ENCODE assay signal across 8 mouse cellular contexts in genomic region chr8:84856864-84857441, GRCm38 (mm10). TPM values are rescaled to one million over a fixed set of nuclear protein-coding genes. Genes with fewer than 3 reads are reported as not detected.
A peak's percentile ranks its signal among the peaks of the same experiment; 100 is the strongest.
DNase-seq lines count a peak whose midpoint lies in the region; ATAC-seq lines count a peak whose summit lies in the region.

TSS of gene Farsa (plus strand) at chr8:84856989.

- peak within 1 kb of the TSS; percentile 77 for H3K4me2 ChIP-seq in heart, embryonic 13.5 days
- peak within 1 kb of the TSS; percentile 85 for H3K4me2 ChIP-seq in liver, embryonic 12.5 days
- peak within 1 kb of the TSS; percentile 83 for H3K4me2 ChIP-seq in stomach, embryonic 15.5 days

- peak within 1 kb of the TSS; percentile 97 for H3K9ac ChIP-seq in heart, embryonic 13.5 days
- H3K9ac ChIP-seq in liver, embryonic 12.5 days = peak within 1 kb of the TSS; percentile 96
- peak within 1 kb of the TSS; percentile 89 for H3K9ac ChIP-seq in stomach, embryonic 15.5 days

- peaks cover 2% of the 10 kb centered on the region for H3K4me1 ChIP-seq in brown adipose tissue, adult 24 weeks (ENCODE audit: control insufficient read depth, insufficient read depth, insufficient read length, low read length)
- peaks cover 13% of the 10 kb centered on the region for H3K4me1 ChIP-seq in heart, embryonic 13.5 days
- H3K4me1 ChIP-seq in liver, embryonic 12.5 days = peaks cover 28% of the 10 kb centered on the region
- peaks cover 12% of the 10 kb centered on the region for H3K4me1 ChIP-seq in stomach, embryonic 15.5 days

- WGBS in heart, embryonic 13.5 days = under 1% methylated on average over 39 of the region's 39 CpGs
- WGBS in liver, embryonic 12.5 days (ENCODE audit: insufficient replicate concordance) = under 1% methylated on average over 39 of the region's 39 CpGs
- WGBS in stomach, embryonic 15.5 days = under 1% methylated on average over 39 of the region's 39 CpGs

- no peaks in the 10 kb centered on the region for H3K27me3 ChIP-seq in heart, embryonic 13.5 days (replicated peaks)
- H3K27me3 ChIP-seq in liver, embryonic 12.5 days (replicated peaks) = no peaks in the 10 kb centered on the region
- no peaks in the 10 kb centered on the region for H3K27me3 ChIP-seq in stomach, embryonic 15.5 days (replicated peaks)

- peaks cover 25% of the 10 kb centered on the region for H3K36me3 ChIP-seq in heart, embryonic 13.5 days
- H3K36me3 ChIP-seq in liver, embryonic 12.5 days = peaks cover 38% of the 10 kb centered on the region
- H3K36me3 ChIP-seq in stomach, embryonic 15.5 days = peaks cover 19% of the 10 kb centered on the region

- peak within 1 kb of the TSS; percentile 96 for H3K4me3 ChIP-seq in brown adipose tissue, adult 24 weeks (ENCODE audit: insufficient read depth, low read depth, low read length)
- H3K4me3 ChIP-seq in heart, embryonic 13.5 days = peak within 1 kb of the TSS; percentile 94
- H3K4me3 ChIP-seq in liver, embryonic 12.5 days = peak within 1 kb of the TSS; percentile 94
- peak within 1 kb of the TSS; percentile 95 for H3K4me3 ChIP-seq in stomach, embryonic 15.5 days (replicated peaks)

- ATAC-seq in heart, embryonic 13.5 days (ENCODE audit: extremely low read depth, insufficient number of reproducible peaks, low FRiP score, low TSS enrichment) = peak; percentile 75
- ATAC-seq in liver, embryonic 12.5 days = peak; percentile 91
- ATAC-seq in stomach, embryonic 15.5 days (ENCODE audit: insufficient read depth, low FRiP score, low read depth) = peak; percentile 92

- DNase-seq in CD4-positive, CD25-positive, alpha-beta regulatory T cell, adult 2 months (ENCODE audit: low read depth, low spot score) = peak; percentile 93
- peak; percentile 45 for DNase-seq in fat pad, adult 2 months (ENCODE audit: extremely low read depth, low read depth, low spot score)
- DNase-seq in kidney, postnatal 10 days = peak; percentile 96
- peak; percentile 90 to 92 for DNase-seq in natural killer cell, adult 2 months (ENCODE audit: low spot score in 2 of 2)

- H3K27ac ChIP-seq in brown adipose tissue, adult 24 weeks (replicated peaks; ENCODE audit: low read depth, low read length) = peak within 1 kb of the TSS; percentile 82
- H3K27ac ChIP-seq in heart, embryonic 13.5 days (replicated peaks) = peak within 1 kb of the TSS; percentile 85
- H3K27ac ChIP-seq in liver, embryonic 12.5 days = peak within 1 kb of the TSS; percentile 91
- H3K27ac ChIP-seq in stomach, embryonic 15.5 days = peak within 1 kb of the TSS; percentile 77

- no peaks in the 10 kb centered on the region for H3K9me3 ChIP-seq in heart, embryonic 13.5 days
- no peaks in the 10 kb centered on the region for H3K9me3 ChIP-seq in liver, embryonic 12.5 days (replicated peaks)
- no peaks in the 10 kb centered on the region for H3K9me3 ChIP-seq in stomach, embryonic 15.5 days

RNA-seq across cellular contexts. Expression of gene Farsa, which starts in this region (rescaled TPM):
- 11.3 and 14.4 TPM in 2 replicates for polyA plus RNA-seq in brown adipose tissue, adult 24 weeks (2012; ENCODE audit: insufficient read depth, insufficient read length, missing spikeins)
- 58.3 and 63.1 TPM in 2 replicates for polyA plus RNA-seq in heart, embryonic 13.5 days (2015; fragmentation: Nextera tagmentation; extraction: Ambion mirVana)
- polyA plus RNA-seq in liver, embryonic 12.5 days (2016; fragmentation: Nextera tagmentation; extraction: Ambion mirVana) = 96.3 and 98.6 TPM in 2 replicates
- 89.5 and 90.1 TPM in 2 replicates for polyA plus RNA-seq in stomach, embryonic 15.5 days (2015; fragmentation: Nextera tagmentation; extraction: Ambion mirVana)

Comparison
In these comparisons a context has a peak if more than half of its experiments do, and no peak if none do; other contexts are left out.
1. Peak in every context shown above with its lines: DNase-seq, ATAC-seq, H3K4me3 ChIP-seq and H3K27ac ChIP-seq.
2. DNase-seq: peak in every context shown above with its lines; median percentile 96 in kidney, postnatal 10 days; 93 in CD4-positive, CD25-positive, alpha-beta regulatory T cell, adult 2 months; 91 in natural killer cell, adult 2 months; 45 in fat pad, adult 2 months.